Mouse (Mus musculus) megakaryocyte, embryonic 14.5 days (primary cell): ENCODE measurements around the gene Ttc21a.

Experiments
- FLI1 ChIP-seq: IDR thresholded peaks from 2 replicates; pipeline ENCODE4 v1.6.1; 2012; ENCODE audit warnings: low read length, inconsistent platforms, mixed read lengths
- GATA1 ChIP-seq: IDR thresholded peaks from 3 replicates; pipeline ENCODE4 v1.6.1; 2012; ENCODE audit warnings: mixed read lengths, low read length, inconsistent platforms, borderline replicate concordance

GRCm38 (mm10) chr9:120000761-120001160 is 63.4 kb downstream of the Ttc21a start:
- TF ChIP-seq GATA1 (no peak), FLI1 (no peak)
